Mouse (Mus musculus) brain, embryonic 14.5 days (tissue): ENCODE data around the gene Ppp2r5c. TPM values are rescaled to one million over a fixed set of nuclear protein-coding genes. Genes with fewer than 3 reads are reported as not detected.

ENCODE experiments used
- DNase-seq: peaks from one replicate; pipeline ENCODE4 v3.0.0-alpha.2; 2011; ENCODE audit warnings: low read depth
- CTCF ChIP-seq: fragments of 200-500 bp; IDR thresholded peaks from 2 replicates; pipeline ENCODE4 v1.5.1; 2012; ENCODE audit warnings: inconsistent platforms, mild to moderate bottlenecking, moderate library complexity, borderline replicate concordance; ENCODE audit not compliant: insufficient read depth, insufficient read length; ENCODE audit errors: extremely low read depth
- POLR2A ChIP-seq: fragments of 200-500 bp; IDR thresholded peaks from 2 replicates; pipeline ENCODE4 v1.6.1; 2012; ENCODE audit warnings: mild to moderate bottlenecking, inconsistent platforms, borderline replicate concordance; ENCODE audit not compliant: poor library complexity, insufficient read depth, insufficient read length, severe bottlenecking; ENCODE audit errors: extremely low read depth
- polyA plus RNA-seq: library from polyadenylated mRNA; depleted of rRNA; stranded (reverse); fragments of >200 nt; gene quantifications from 2 replicates; pipeline ENCODE4 v1.2.3, GENCODE M21; 2012

Ppp2r5c gene
- polyA plus RNA-seq, 1 experiment: 101 TPM

- TF ChIP-seq POLR2A (no peak), CTCF (no peak)
- no peak for DNase-seq
Measured at GRCm38 (mm10) chr12:110552113-110552512, 105.2 kb downstream of the Ppp2r5c start.

GRCm38 (mm10) chr12:110553362-110553761 is 106.4 kb downstream of the Ppp2r5c start:
- DNase-seq: no peak
- TF ChIP-seq CTCF (no peak), POLR2A (no peak)

- DNase-seq: no peak
- TF ChIP-seq CTCF (no peak), POLR2A (no peak)
Measured at GRCm38 (mm10) chr12:110555536-110556240, 108.8 kb downstream of the Ppp2r5c start.

- TF ChIP-seq CTCF (no peak), POLR2A (no peak)
- DNase-seq: peak; percentile 30
Measured at GRCm38 (mm10) chr12:110556861-110557628, 110.1 kb downstream of the Ppp2r5c start.

GRCm38 (mm10) chr12:110558175-110558574 is 111.3 kb downstream of the Ppp2r5c start:
- TF ChIP-seq CTCF (no peak), POLR2A (no peak)
- DNase-seq: no peak

- DNase-seq: no peak
- TF ChIP-seq CTCF (no peak), POLR2A (no peak)
Measured at GRCm38 (mm10) chr12:110563383-110563782, 116.5 kb downstream of the Ppp2r5c start.

- no peak for TF ChIP-seq CTCF
- TF ChIP-seq POLR2A: no peak
- no peak for DNase-seq
Measured at GRCm38 (mm10) chr12:110564848-110565247, 117.9 kb downstream of the Ppp2r5c start.

GRCm38 (mm10) chr12:110566366-110566765 is 119.4 kb downstream of the Ppp2r5c start:
- no peak for DNase-seq
- no peak for TF ChIP-seq POLR2A
- TF ChIP-seq CTCF: no peak

GRCm38 (mm10) chr12:110571050-110571449 is 124.1 kb downstream of the Ppp2r5c start:
- TF ChIP-seq POLR2A (no peak), CTCF (no peak)
- no peak for DNase-seq

GRCm38 (mm10) chr12:110572351-110572750 is 125.4 kb downstream of the Ppp2r5c start:
- no peak for DNase-seq
- TF ChIP-seq POLR2A: no peak
- TF ChIP-seq CTCF: no peak

- TF ChIP-seq CTCF: no peak
- no peak for TF ChIP-seq POLR2A
- DNase-seq: no peak
Measured at GRCm38 (mm10) chr12:110573635-110574034, 126.7 kb downstream of the Ppp2r5c start.
